Mouse (Mus musculus) kidney, embryonic 15.5 days (tissue): ENCODE results near the gene Prdx6b. TPM values are rescaled to one million over a fixed set of nuclear protein-coding genes. Genes with fewer than 3 reads are reported as not detected.

Experiments used
- ATAC-seq: fragments of 200-750 bp; cut with Nextera tagmentation; replicated peaks from 2 replicates; pipeline ENCODE4 v1.8.0; 2017; ENCODE audit warnings: moderate TSS enrichment; ENCODE audit not compliant: low FRiP score
- H3K27ac ChIP-seq: fragments of 300-500 bp; sonication (generic); 2 replicates; pipeline ENCODE4 v1.5.1; 2015; ENCODE audit warnings: mild to moderate bottlenecking, inconsistent platforms
- H3K27me3 ChIP-seq: fragments of 300-500 bp; sonication (generic); 2 replicates; pipeline ENCODE4 v1.6.1; 2015; ENCODE audit warnings: inconsistent platforms
- H3K36me3 ChIP-seq: fragments of 300-500 bp; sonication (generic); 2 replicates; pipeline ENCODE4 v1.6.1; 2015; ENCODE audit warnings: inconsistent platforms
- H3K4me1 ChIP-seq: fragments of 300-500 bp; sonication (generic); 2 replicates; pipeline ENCODE4 v1.6.1; 2015; ENCODE audit warnings: inconsistent platforms
- H3K4me2 ChIP-seq: fragments of 300-500 bp; sonication (generic); 2 replicates; pipeline ENCODE4 v1.6.1; 2015; ENCODE audit warnings: moderate library complexity, mild to moderate bottlenecking, inconsistent platforms
- H3K4me3 ChIP-seq: fragments of 300-500 bp; sonication (generic); replicated peaks from 2 replicates; pipeline ENCODE4 v1.5.1; 2015; ENCODE audit warnings: mild to moderate bottlenecking, inconsistent platforms
- H3K9ac ChIP-seq: fragments of 300-500 bp; sonication (generic); 2 replicates; pipeline ENCODE4 v1.6.1; 2015; ENCODE audit warnings: mild to moderate bottlenecking, inconsistent platforms
- H3K9me3 ChIP-seq: fragments of 300-500 bp; sonication (generic); replicated peaks from 2 replicates; pipeline ENCODE4 v1.6.1; 2016; ENCODE audit warnings: inconsistent platforms
- WGBS: fragments of 180-500 bp; shearing (Covaris S2); methylation state at CpG from one replicate; pipeline ENCODE4 v1.1.7; 2015; ENCODE audit warnings: mixed read lengths; 5-methylcytosine and 5-hydroxymethylcytosine counted together
- polyA plus RNA-seq: library from polyadenylated mRNA; unstranded; fragments of >200 nt; fragmentation: Nextera tagmentation; extraction: Ambion mirVana; gene quantifications from 2 replicates; pipeline ENCODE4 v1.2.1, GENCODE M21; 2015

Gene Prdx6b
- polyA plus RNA-seq, 1 experiment from 2014 or later = not detected

- H3K27me3 ChIP-seq = no peaks in the 10 kb centered on the region
- H3K4me2 ChIP-seq = no peak overlapping the region
- no peaks in the 10 kb centered on the region for H3K4me1 ChIP-seq
- no peaks in the 10 kb centered on the region for H3K9me3 ChIP-seq
- H3K4me3 ChIP-seq = no peak overlapping the region
- peaks cover 76% of the 10 kb centered on the region for H3K36me3 ChIP-seq
- no peak overlapping the region for H3K9ac ChIP-seq
- H3K27ac ChIP-seq = no peak overlapping the region
- ATAC-seq = no peak
- WGBS = 93% methylated on average over 7 of the region's 7 CpGs
These were observed 36.8 kb downstream of the Prdx6b start for GRCm38 (mm10) chr2:80328961-80329653.

GRCm38 (mm10) chr2:80340537-80340936, 48.3 kb downstream of the Prdx6b start:
- no peak for ATAC-seq
- Histone ChIP-seq H3K9ac (no peak overlapping the region), H3K9me3 (no peaks in the 10 kb centered on the region), H3K4me2 (no peak overlapping the region), H3K27ac (no peak overlapping the region), H3K27me3 (no peaks in the 10 kb centered on the region), H3K36me3 (peaks cover 91% of the 10 kb centered on the region), H3K4me3 (no peak overlapping the region), H3K4me1 (no peaks in the 10 kb centered on the region)
- WGBS = 93% methylated on average over 9 of the region's 9 CpGs

Other genes with a start within 250 kb of the Prdx6b start
- 20.3 and 20.9 TPM in 2 replicates for gene Pde1a, start 163.0 kb upstream of the Prdx6b start, polyA plus RNA-seq
- 87.9 and 88.4 TPM in 2 replicates for gene Dnajc10, start 23.0 kb downstream of the Prdx6b start, polyA plus RNA-seq
- gene Frzb, start 155.2 kb downstream of the Prdx6b start, polyA plus RNA-seq = 24.6 and 26.1 TPM in 2 replicates